Mouse (Mus musculus): ENCODE results near the gene Slc38a5. TPM values are rescaled to one million over a fixed set of nuclear protein-coding genes. Genes with fewer than 3 reads are reported as not detected.
A peak's percentile ranks its signal among the peaks of the same experiment; 100 is the strongest.

The Slc38a5 gene
- polyA plus RNA-seq, 1 experiment, result 10.4 TPM

GRCm38 (mm10) chrX:8238804-8239395, 32.0 kb upstream of the Slc38a5 start:
- H3K4me1 ChIP-seq (ENCODE audit: control insufficient read depth, insufficient read depth, low read length), result no peaks in the 10 kb centered on the region
- WGBS, result 71% methylated on average over 13 of the region's 13 CpGs
- TF ChIP-seq CTCF (IDR thresholded peaks at IDR 0.05; ENCODE audit: borderline replicate concordance, insufficient read depth, low read depth, low read length), result no peak
- no peak for TF ChIP-seq POLR2A (IDR thresholded peaks at IDR 0.05; ENCODE audit: borderline replicate concordance, insufficient read depth, low read length)
- no peak for DNase-seq
- no peaks in the 10 kb centered on the region for H3K27me3 ChIP-seq (ENCODE audit: control insufficient read depth, insufficient read depth, low read length)
- no peak overlapping the region for H3K27ac ChIP-seq (ENCODE audit: insufficient read depth, low read length)
- H3K4me3 ChIP-seq (replicated peaks; ENCODE audit: insufficient read depth, low read depth, low read length), result no peak overlapping the region

- Histone ChIP-seq H3K27me3 (ENCODE audit: control insufficient read depth, insufficient read depth, low read length) (no peaks in the 10 kb centered on the region), H3K4me3 (replicated peaks; ENCODE audit: insufficient read depth, low read depth, low read length) (no peak overlapping the region), H3K27ac (ENCODE audit: insufficient read depth, low read length) (no peak overlapping the region), H3K4me1 (ENCODE audit: control insufficient read depth, insufficient read depth, low read length) (no peaks in the 10 kb centered on the region)
- WGBS, result 74% methylated on average over 2 of the region's 2 CpGs
- DNase-seq, result peak in 1 of 2 experiments; percentile 22
- TF ChIP-seq POLR2A (IDR thresholded peaks at IDR 0.05; ENCODE audit: borderline replicate concordance, insufficient read depth, low read length) (no peak), CTCF (IDR thresholded peaks at IDR 0.05; ENCODE audit: borderline replicate concordance, insufficient read depth, low read depth, low read length) (no peak)
Measured at GRCm38 (mm10) chrX:8247680-8248079, 23.3 kb upstream of the Slc38a5 start.

GRCm38 (mm10) chrX:8248542-8249120, 22.3 kb upstream of the Slc38a5 start:
- no peak for DNase-seq
- no peaks in the 10 kb centered on the region for H3K27me3 ChIP-seq (ENCODE audit: control insufficient read depth, insufficient read depth, low read length)
- H3K27ac ChIP-seq (ENCODE audit: insufficient read depth, low read length), result no peak overlapping the region
- no peak for TF ChIP-seq CTCF (IDR thresholded peaks at IDR 0.05; ENCODE audit: borderline replicate concordance, insufficient read depth, low read depth, low read length)
- no peak for TF ChIP-seq POLR2A (IDR thresholded peaks at IDR 0.05; ENCODE audit: borderline replicate concordance, insufficient read depth, low read length)
- WGBS, result 73% methylated on average over 8 of the region's 8 CpGs
- H3K4me3 ChIP-seq (replicated peaks; ENCODE audit: insufficient read depth, low read depth, low read length), result no peak overlapping the region
- H3K4me1 ChIP-seq (ENCODE audit: control insufficient read depth, insufficient read depth, low read length), result no peaks in the 10 kb centered on the region

- no peak for DNase-seq
- 4% methylated on average over 18 of the region's 18 CpGs for WGBS
- Histone ChIP-seq H3K4me3 (replicated peaks; ENCODE audit: insufficient read depth, low read depth, low read length) (peak overlapping the region; percentile 94), H3K27ac (ENCODE audit: insufficient read depth, low read length) (peak overlapping the region; percentile 36), H3K4me1 (ENCODE audit: control insufficient read depth, insufficient read depth, low read length) (no peaks in the 10 kb centered on the region), H3K27me3 (ENCODE audit: control insufficient read depth, insufficient read depth, low read length) (no peaks in the 10 kb centered on the region)
- TF ChIP-seq POLR2A (IDR thresholded peaks at IDR 0.05; ENCODE audit: borderline replicate concordance, insufficient read depth, low read length) (peak; percentile 43; the same call in 1 of the 2 replicates), CTCF (IDR thresholded peaks at IDR 0.05; ENCODE audit: borderline replicate concordance, insufficient read depth, low read depth, low read length) (no peak)
Measured at GRCm38 (mm10) chrX:8251789-8252333, 19.1 kb upstream of the Slc38a5 start.

GRCm38 (mm10) chrX:8252334-8253285, 18.3 kb upstream of the Slc38a5 start, which contains the start of gene Ftsj1:
Ftsj1 (minus strand) TSS chrX:8252406.
- peak; percentile 59; the same call in 1 of the 2 replicates for TF ChIP-seq POLR2A (IDR thresholded peaks at IDR 0.05; ENCODE audit: borderline replicate concordance, insufficient read depth, low read length)
- no peak for TF ChIP-seq CTCF (IDR thresholded peaks at IDR 0.05; ENCODE audit: borderline replicate concordance, insufficient read depth, low read depth, low read length)
- H3K4me3 ChIP-seq (replicated peaks; ENCODE audit: insufficient read depth, low read depth, low read length), result peak within 1 kb of the TSS; percentile 94
- H3K27ac ChIP-seq (ENCODE audit: insufficient read depth, low read length), result peak within 1 kb of the TSS; percentile 76
- no peaks in the 10 kb centered on the region for H3K27me3 ChIP-seq (ENCODE audit: control insufficient read depth, insufficient read depth, low read length)
- WGBS, result 5% methylated on average over 45 of the region's 45 CpGs
- no peaks in the 10 kb centered on the region for H3K4me1 ChIP-seq (ENCODE audit: control insufficient read depth, insufficient read depth, low read length)
- peak; percentile 86 to 88 for DNase-seq

GRCm38 (mm10) chrX:8253711-8254110, 17.2 kb upstream of the Slc38a5 start:
- no peaks in the 10 kb centered on the region for H3K4me1 ChIP-seq (ENCODE audit: control insufficient read depth, insufficient read depth, low read length)
- H3K27ac ChIP-seq (ENCODE audit: insufficient read depth, low read length), result no peak overlapping the region
- 91% methylated on average over 2 of the region's 2 CpGs for WGBS
- no peaks in the 10 kb centered on the region for H3K27me3 ChIP-seq (ENCODE audit: control insufficient read depth, insufficient read depth, low read length)
- H3K4me3 ChIP-seq (replicated peaks; ENCODE audit: insufficient read depth, low read depth, low read length), result no peak overlapping the region
- DNase-seq, result no peak
- TF ChIP-seq POLR2A (IDR thresholded peaks at IDR 0.05; ENCODE audit: borderline replicate concordance, insufficient read depth, low read length) (no peak), CTCF (IDR thresholded peaks at IDR 0.05; ENCODE audit: borderline replicate concordance, insufficient read depth, low read depth, low read length) (no peak)

GRCm38 (mm10) chrX:8255807-8256206, 15.1 kb upstream of the Slc38a5 start:
- Histone ChIP-seq H3K4me3 (replicated peaks; ENCODE audit: insufficient read depth, low read depth, low read length) (no peak overlapping the region), H3K27ac (ENCODE audit: insufficient read depth, low read length) (no peak overlapping the region), H3K27me3 (ENCODE audit: control insufficient read depth, insufficient read depth, low read length) (no peaks in the 10 kb centered on the region), H3K4me1 (ENCODE audit: control insufficient read depth, insufficient read depth, low read length) (no peaks in the 10 kb centered on the region)
- TF ChIP-seq POLR2A (IDR thresholded peaks at IDR 0.05; ENCODE audit: borderline replicate concordance, insufficient read depth, low read length) (no peak), CTCF (IDR thresholded peaks at IDR 0.05; ENCODE audit: borderline replicate concordance, insufficient read depth, low read depth, low read length) (no peak)
- WGBS, result 49% methylated on average over 2 of the region's 6 CpGs
- DNase-seq, result no peak
